Mouse (Mus musculus): ENCODE results near the gene Brk1.

Brk1 gene

DNA sequence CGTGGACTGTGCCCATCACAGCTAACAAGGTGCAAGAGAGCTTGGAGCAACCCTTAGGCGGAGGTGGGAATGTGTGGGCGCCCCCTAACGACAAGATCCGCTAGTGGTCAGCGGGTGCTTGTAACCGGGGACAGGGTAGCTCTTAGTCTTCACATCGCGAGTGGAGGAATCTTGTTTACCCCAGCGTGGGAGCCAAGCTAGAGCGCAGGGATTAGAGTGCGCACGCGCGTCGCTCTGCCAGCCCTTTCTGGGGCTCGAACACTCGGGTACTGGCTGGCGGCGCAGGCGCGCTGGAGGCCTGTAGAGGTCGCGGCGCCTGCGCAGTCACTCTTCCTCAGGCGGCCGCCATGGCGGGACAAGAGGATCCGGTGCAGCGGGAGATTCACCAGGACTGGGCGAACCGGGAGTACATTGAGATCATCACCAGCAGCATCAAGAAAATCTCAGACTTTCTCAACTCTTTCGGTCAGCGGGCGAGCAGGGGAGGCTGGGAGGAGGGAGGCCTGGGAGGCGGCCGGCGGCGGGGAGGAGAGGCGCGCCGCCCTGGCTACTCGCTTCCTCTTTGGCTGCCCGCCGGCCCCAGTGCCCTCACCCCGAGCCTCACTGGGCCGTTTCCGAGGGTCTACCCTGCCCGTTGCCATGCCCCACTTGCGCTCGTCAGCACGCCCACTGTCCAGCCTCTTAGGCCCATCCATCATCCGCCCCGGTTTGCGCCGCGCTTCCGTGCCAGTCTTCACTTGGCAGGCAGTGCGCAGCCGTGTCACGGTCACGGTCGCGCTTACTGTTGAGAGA is at the start of gene Brk1:
Brk1 (plus strand) TSS at position 341 of the 792 bp plus-strand sequence.
- peak; percentile 84 for DNase-seq (ENCODE audit: low spot score)

DNA sequence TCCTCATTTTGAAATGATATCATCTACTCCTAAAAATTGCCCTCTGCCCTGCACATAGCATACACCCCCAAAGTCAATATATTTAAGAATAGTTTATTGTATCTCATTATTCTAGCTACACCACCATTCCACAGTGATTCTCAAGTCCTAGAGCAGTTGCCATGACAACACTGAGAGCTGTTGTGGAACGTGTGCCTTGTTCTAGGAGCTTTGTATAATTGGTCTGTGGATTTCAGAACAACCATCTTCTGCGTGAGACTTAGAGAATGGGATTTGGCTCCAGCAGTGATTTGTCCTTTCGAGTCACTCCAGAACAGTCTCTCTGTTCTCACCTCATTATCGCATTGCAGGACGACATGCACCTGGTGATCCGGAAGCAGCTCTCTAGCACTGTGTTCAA is 44.8 kb upstream of the Brk1 start:
- no peak for DNase-seq (ENCODE audit: low spot score)

DNA sequence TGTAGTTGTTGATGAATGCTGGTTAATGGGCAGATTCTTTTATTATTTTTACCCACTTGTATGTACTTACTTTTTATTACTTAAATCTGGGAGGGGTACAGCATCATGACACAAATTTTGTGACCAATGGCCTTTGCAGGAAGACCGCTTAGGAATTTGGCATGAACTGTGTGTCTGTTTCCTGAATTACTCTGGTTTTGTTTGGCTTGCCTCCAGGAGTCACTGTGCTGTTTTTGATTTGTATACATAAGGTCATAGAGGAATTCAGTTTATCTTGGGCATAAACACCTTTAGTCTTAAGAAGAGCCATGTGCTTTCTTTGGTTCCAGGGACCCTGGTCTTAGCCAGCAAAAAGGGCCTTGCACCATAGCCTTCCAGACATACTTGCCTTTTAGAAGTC is 40.0 kb upstream of the Brk1 start:
- DNase-seq (ENCODE audit: low spot score) = no peak

DNA sequence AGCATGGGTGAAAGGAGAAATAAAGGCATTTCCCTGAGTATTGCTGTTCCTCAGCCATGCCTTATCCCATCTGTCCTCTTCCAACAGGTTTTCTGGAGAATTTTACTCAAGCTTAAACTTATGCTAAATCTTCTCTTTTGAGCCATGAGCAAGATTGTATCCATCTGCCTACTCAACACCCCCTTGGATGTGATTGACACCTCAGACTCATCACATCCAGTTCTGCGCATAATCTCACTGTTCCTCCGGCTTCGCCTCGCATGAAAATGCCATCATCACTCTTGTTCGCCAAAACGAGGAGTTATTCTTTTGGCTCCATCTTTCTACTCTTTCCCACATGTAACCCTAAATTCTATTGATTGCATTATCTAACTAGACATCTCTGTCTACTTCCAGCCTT is 28.5 kb upstream of the Brk1 start:
- no peak for DNase-seq (ENCODE audit: low spot score)

DNA sequence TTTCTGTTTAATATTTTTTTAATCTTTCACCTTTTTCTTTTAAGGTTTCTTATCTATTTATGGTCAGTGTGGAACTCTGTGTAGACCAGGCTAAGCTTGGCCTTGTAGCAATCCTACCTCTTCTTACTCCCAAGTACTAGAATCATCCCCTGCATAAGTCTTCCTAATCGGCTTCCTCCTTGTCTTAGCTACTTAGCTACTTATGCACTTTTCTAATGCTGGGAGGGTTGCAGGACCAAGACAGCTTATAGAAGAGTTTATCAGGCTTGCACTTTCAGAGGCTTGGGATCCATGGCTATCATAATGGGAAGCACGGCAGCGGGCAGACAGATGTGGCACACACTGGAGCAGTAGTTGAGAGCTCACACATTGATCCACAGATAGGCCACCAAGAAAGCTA is 25.3 kb upstream of the Brk1 start:
- no peak for DNase-seq (ENCODE audit: low spot score)

DNA sequence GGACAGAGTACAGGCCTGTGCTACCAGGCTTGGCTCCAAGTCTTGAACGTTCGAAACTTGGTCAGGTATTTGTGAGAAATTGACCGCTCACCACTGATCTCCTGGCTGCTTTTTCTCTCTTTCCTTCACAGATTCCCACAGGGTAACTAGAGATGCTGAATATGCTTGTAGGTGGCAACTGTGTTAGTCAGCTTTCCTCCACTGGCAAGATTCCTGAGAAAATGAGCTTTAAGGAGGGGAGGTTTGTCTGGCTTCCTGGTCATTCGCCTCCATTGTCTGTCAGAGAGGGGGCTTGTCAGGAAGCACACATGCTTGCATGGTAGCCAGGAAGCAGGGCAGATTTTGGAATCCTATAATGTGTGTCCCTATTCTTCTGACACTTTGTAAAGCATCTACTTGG is 21.5 kb upstream of the Brk1 start:
- DNase-seq (ENCODE audit: low spot score) = no peak

DNA sequence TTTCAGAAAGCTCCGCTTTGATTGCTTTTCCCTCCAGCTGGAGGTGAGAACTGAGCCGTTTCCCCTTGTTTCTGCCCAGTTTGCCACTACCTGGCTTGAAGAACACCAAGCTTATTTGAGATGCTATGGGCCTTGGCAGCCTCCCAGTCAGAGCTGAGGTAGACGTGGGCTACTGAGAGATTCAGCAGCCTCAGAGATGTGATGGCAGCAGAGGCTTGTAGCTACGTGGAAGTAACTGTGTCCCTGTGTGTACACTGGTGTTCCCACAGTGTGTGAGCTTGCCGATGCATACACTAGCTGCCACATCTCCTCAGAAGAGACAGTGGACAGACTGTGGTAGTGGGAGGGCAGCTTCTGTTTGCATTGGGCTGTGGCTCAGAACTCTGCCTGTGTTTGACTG is 19.5 kb upstream of the Brk1 start:
- no peak for DNase-seq (ENCODE audit: low spot score)

DNA sequence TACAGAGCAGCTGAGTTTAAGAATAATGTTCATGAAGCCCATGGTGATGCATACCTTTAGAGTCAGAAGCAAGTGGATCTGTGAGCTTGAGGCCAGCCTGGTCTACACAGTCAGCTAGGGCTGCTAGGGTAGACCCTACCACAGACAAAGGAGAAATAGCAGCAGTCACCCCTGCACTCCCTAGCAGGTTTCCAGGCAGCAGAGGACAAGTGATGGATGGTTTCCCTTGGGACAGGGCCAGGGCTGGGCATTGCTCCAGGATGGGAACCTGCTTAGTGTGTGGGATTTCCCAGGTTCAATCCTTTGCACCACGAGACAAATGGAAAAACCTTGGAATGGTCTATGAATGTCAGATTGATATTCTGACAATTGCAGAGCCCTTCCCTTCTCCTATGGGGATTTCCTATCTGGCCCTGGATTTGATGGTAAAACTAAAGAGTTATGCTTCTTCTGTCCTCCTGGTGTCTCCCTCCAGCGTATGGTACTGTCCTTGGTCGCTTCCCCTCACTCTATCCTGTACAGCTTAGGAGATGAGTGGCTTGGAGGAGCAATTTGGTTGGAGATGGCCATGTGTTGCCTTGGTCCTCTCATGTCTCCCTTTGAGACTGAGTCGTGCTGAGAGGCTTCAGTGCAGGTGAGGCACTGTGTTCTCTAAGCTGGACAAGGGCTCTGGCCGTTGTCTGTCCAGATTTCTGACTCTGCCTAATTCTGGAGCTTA is 17.9 kb upstream of the Brk1 start:
- DNase-seq (ENCODE audit: low spot score) = no peak

DNA sequence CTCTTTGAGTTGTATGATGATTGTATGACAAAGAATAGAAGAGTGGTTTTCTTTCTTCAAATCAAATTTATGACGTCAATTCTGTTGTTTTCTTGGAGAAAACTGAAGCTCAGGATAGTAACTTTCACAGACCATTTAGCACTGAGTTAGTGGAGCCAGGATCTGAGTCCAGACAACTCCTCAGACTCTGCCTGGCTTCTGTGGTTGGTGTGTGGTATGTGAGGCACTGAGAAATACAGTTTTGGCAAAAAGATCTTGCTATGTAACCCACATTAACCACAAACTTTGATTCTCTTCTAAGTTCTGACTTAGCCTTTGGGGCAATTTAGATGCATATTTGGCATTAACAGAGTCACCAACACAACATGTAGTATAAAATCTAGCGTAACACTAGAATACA is 11.9 kb upstream of the Brk1 start:
- DNase-seq (ENCODE audit: low spot score) = no peak

DNA sequence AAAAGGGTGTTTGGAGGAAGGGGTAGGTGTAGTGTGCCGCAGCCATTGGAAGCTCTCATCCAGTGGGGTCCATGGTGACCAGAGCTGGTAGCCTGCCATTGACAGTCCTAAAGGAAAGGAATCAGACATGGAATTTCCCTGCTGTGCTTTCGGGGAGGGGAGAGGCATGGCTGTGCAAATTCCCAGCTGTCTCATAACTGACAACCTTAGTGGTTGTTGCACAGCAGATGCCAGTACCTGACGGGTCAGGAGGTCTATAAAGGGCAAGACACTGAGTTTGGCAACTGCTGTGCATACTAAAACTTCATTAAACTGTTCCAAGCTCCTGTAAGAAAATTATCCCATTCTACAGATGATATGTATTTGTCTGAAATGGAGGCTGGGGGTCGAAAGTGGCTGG is 6.6 kb upstream of the Brk1 start:
- no peak for DNase-seq (ENCODE audit: low spot score)

DNA sequence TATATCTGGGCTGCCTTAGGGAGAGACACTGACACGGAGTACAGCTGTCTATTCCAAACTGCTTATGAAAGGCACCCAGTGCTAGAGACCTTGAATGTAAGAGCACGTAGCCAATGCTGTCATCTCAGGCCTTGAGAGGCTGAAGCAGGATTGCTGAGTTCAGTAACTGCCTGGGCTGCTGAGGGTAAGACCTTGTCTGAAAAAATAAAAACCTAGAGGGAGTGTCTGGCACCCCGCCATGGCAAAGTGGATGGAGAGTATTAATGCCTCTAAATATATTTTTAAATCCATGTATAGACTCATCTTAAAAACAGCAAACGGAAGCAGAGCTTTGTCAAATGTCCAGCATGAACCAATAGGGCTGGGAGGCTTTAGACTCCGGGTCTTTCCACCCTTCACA is 4.7 kb upstream of the Brk1 start:
- DNase-seq (ENCODE audit: low spot score) = no peak

DNA sequence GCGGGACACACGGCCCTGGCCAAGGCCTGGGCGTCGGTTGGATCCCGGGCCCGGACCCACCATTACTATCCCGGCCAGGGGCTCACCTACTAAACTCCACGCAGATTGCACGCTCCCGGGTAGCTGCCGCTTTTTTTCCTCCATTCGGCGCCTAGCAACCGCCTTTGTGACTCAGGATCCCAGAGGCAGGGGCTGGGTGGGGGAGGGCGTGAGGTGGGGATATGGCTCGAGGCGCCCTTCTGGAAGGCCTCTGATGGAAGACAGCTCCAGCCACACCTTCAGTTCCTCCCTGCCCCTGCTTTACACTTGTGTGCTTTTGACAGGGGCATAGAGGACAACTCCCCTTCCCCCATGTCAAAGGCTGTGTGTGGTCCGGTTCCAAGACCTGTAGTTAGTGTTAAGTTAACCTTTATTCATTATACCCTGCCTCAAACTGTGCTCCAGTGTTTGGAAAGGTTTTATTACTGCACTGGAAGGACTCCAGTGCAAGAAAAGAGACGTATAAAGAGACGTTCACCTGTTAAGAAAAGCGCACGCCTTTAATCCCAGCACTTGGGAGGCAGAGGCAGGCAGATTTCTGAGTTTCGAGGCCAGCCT is 3.9 kb upstream of the Brk1 start, which contains the start of gene Fancd2os:
Fancd2os (minus strand) TSS at position 173 of the 597 bp plus-strand sequence.
- DNase-seq (ENCODE audit: low spot score) = no peak

DNA sequence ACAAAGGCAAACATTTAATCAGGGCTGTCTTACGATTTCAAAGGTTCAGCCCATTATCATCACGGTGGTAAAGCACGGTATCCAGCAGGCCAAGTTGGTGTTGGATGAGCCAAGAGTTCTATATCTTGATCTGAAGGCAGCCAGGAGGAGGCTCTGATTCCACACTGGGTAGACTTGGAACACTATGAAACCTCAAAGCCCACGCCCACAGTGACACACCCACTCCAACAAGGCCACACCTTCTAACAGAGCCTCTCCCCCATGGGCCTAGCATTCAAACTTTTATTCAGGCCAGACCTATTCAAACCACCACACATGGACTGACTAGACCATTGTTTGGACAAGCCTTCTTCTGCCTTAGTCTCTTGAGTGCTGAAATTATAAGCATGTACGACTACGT is 1.8 kb upstream of the Brk1 start:
- no peak for DNase-seq (ENCODE audit: low spot score)

DNA sequence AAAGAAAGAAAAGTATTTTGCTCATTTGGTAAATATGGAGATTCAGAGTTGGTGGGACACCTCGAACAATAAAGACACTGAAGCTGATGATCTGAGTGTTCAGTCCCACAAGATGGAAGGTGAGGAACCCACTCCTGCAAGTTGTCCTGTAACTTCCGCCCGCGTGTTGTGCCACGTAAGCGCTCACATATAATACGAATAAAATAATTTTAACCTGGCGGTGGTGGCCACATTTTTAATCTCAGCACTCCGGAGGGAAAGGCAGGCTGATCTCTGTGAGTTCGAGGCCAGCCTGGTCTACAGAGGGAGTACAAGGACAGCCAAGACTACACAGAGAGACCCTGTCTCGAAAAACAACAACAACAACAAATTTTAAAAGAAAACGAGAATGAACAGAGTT is 579 bp upstream of the Brk1 start:
- DNase-seq (ENCODE audit: low spot score) = no peak

DNA sequence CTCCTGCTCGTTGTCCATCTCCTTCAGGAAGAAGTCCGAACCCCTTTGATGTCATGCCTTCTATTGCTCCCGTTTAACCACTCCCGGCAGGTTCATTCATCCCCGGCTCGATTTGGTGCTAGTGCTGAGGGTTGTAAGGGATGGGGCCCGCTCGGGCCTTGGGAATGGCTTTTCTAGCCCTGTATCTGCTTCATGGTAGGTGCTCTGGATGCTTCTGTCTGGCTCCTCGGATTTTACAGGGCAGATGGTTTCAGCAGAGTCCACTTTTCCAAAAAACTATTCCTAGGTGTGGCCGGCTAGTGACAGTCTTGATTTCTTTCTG is 613 bp downstream of the Brk1 start:
- DNase-seq (ENCODE audit: low spot score) = no peak

DNA sequence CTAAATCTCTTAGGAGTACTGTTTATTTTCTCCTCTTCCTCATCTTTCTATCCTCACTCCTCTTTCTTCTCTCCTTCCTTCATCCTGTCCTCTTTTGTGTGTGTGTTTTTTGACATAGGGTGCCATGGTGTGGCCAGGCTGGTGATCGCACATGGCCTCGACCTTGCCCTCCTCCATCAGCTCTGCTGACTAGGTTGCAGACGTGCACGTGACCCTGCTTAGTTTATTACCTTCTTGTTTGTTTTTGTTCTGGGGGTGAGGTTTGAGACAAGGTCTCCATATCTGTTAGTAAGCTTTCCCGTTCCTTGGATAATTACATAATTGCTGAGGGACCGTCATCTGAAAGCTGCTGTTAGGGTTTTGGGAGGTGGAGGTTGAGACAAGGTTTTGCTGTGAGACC is 4.3 kb downstream of the Brk1 start:
- DNase-seq (ENCODE audit: low spot score) = no peak

DNA sequence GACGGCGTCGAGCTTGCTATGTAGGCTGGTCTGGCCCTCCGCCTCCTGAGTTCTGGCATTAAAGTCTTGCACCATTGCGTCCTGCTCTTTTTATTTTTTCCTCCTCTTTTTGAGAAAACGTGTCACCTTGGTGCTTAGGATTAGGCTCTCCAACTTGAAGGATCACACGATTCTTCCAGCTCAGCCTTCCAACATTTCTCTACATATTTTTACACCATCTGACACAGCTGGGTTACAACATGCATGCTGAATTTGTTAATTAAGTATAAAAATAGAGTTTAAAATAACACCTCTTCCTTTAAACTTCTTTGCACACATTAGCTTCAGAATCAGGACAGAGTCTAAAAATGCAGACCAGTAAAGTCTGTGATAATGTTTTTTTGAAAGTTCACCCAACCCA is 4.7 kb downstream of the Brk1 start:
- DNase-seq (ENCODE audit: low spot score) = no peak

DNA sequence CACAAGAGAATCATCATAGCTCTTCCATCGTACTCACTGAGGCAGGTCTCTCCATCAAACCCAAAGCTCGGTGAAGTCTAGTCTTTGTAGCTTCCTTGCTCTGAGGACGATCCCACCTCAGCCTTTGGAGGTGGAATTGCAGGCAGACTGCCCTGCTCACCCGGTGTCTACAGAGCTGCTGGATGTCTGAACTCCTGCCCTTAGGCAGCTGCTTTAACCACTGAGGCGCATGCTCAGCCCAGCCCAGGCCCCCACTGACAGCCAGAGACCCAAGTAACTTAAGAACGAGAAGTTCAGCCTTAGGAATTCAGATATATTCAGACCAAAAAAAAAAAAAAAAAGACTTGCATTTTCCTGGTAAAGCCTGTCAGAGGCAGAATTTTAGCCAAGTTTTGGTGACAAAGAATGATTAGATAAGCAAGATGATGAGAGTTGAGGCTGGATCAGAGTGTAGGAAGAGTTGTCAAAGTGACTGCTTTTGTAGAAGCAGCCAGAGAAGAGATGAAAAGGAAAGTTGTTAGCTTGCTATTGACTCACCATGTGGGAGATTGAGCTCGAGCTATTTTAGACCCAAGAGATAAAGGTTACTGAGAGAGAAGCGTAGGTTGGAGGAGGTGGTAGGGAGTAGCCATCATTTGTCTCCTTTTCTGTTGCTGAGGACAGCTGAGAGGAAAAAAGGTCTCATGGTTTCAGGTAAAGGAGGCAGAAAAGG is 7.8 kb downstream of the Brk1 start:
- DNase-seq (ENCODE audit: low spot score) = no peak

DNA sequence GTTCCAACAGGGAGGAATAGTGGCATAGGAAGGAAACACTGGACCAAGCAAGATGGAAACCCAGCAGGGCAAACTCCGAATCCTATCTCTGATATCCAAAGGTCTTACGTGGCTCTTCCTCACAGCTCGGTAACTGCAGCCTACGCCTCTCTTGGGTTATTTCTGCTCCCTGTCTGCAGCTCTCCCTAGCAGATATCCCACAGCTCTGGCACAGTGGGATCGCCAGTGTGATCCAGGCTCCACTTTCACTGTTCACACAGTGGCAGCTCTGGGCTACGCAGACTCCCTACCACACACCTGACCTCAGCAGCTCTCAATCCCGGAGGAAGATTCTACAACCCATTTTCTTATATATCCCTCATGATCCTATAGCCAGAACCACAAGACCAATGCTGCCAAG is 9.6 kb downstream of the Brk1 start:
- no peak for DNase-seq (ENCODE audit: low spot score)

DNA sequence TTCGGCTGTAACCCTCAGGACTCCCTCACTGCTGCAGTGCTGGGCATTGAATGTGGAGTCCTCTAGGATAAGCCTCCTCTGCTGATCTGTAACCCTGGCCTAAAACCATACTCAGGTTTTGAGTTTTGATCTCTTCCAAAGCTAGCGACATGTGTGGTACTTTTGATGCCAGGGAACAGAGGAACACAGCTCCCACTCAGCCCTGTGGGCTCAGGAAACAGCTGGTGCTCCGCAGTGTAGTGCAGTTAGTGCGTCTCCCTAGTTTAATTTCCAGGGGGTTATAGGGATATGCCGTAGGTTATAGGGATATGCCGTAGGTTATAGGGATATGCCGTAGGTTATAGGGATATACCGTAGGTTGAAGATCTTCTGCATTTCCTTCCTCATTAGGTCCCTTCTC is 10.4 kb downstream of the Brk1 start:
- DNase-seq (ENCODE audit: low spot score) = no peak

DNA sequence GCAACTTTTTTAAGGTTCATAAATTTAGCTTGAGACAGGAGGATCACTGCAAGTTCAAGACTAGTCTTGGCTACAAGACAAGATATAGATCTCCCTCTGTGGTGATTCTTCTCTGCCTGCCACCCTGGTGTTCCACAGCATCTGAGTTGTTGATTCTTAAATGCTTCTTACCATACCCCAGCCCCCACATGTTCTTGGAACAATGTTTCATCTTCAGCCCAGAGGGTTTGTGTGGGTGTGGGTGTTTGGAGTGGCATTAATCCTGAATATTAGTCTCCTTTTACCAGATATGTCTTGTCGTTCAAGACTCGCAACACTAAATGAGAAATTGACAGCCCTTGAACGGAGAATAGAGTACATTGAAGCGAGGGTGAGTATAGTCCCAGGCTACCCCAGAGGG is 10.9 kb downstream of the Brk1 start:
- no peak for DNase-seq (ENCODE audit: low spot score)

DNA sequence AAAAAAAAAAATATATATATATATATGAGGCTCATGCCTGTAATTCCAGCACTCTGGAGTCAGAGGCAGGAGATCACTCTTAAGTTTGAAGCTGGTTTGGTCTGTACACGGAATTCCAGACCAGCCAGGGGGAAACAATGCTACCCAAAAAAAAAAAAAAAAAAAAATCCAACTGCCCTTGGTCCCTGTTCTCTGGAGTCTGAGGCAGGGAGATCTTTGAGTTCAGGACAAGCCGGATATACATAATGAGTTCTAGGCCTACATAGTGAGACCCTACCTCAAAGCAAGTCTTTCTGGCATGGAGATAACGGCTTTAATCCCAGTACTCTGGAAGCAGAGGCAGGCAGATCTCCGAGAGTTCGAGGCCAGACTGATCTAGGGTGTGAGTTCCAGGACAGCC is 18.8 kb downstream of the Brk1 start:
- DNase-seq (ENCODE audit: low spot score) = no peak

Measured in urinary bladder, postnatal 25 days (tissue).